Mouse (Mus musculus) left cerebral cortex, adult 11 months (tissue): Measurements from ENCODE around the gene Etl4.
A peak's percentile ranks its signal among the peaks of the same experiment; 100 is the strongest.

Source experiments
- DNase-seq: peaks from one replicate; pipeline ENCODE4 v3.0.0; 2022; ENCODE audit warnings: low spot score

The Etl4 gene

GRCm38 (mm10) chr2:20443671-20444440 lies 534.3 kb downstream of the Etl4 start:
- no peak for DNase-seq

DNA sequence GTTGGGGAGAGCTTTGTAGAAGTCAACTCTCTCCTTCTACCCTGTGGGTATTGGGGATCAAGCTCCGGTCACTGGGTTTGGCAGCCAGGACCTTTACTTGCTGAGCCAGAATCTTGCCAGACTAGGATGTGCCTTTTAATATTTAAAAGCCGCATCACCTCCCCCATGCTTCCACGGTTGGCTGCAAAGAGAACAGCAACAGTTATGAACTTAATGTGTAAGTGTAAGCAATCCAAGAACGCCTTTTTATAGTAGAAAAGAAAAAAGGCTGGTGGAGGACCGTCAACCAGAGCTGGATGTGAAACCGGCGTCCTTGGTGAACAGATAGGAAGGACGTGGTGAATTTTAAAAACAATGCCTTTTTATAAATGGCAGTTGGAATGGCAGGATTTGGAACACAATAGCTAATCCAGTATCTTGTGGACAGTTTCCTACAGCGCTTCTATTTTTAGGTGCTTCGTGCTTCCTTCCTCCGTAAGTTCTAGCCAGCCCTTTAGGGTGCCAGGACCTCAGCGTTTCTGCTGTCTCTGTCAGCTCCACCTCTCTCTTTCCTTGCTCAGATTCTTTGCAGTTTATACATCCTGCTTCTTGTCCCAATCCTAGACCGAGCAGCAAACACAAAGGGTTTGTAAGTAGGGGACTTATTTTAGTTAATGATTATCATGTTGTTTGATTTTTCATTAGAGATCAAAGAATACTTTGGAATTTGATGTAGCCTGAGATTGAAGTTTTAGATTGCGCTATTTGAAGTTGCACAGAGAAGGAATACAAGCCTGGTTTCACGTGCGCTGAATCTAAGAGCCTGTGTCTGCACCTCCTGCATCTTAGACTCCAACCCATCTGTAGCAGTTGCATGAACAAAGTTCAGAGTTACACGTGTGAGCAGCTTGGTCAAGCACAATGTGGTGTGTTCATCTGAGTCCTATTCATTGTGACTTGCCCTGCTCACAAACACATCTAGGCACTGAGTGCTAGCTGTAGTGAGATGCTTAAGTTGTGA lies 535.9 kb downstream of the Etl4 start:
- DNase-seq, result no peak

GRCm38 (mm10) chr2:20446180-20446579 lies 536.6 kb downstream of the Etl4 start:
- DNase-seq, result no peak

- no peak for DNase-seq
Measured at GRCm38 (mm10) chr2:20450945-20451344, 541.4 kb downstream of the Etl4 start.

DNA sequence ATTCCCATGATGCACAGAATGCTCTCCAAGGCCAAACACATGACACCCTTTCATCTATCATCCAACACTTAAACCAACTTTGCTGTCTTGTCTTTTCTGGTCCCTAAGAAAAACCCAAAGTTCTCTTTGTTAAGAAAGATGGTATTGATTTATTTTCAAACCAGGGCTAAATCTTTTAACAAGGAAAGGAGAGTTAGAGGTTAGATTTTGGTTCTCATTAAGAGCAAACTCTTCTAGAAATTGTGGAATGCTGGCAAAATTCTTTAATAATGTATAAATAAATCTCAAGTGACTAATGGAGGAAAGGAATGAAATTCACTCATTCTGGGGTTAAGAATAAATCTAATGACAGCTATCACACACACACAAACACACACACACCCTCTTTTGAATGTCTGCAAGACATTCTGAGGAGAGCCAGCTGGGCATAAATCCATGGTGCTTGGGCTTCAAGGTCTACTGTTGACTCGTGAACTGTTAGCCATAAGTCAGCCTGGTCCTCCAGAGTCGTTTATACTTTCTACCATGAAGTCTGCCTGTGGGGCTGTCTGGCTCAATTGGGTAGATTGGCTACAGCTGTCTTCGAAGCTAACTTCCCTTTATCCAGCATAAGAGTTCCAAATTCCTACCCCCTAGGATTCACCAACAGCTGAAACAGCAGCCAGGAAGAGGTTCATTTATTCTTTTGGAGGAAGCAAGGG lies 544.1 kb downstream of the Etl4 start:
- DNase-seq, result no peak

DNA sequence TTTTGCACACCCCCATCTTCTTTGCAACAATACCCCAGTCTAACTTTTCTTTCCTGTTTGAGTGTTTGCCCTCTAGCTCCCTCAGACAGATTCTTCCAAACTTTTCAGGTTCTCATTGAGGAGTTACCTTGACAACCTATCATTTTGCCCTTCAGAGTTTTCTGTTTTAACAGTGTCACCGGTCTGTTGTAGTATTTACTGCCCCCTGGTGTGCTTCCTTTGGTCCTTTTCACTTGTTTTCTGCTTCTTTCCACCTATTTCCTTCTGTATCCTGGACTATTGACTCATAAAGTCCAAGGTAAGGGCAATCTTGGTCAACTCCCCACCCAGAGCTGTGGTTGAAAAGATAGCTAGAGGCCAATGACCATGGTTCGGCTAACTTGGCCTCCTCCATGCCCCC lies 569.6 kb downstream of the Etl4 start:
- no peak for DNase-seq

DNA sequence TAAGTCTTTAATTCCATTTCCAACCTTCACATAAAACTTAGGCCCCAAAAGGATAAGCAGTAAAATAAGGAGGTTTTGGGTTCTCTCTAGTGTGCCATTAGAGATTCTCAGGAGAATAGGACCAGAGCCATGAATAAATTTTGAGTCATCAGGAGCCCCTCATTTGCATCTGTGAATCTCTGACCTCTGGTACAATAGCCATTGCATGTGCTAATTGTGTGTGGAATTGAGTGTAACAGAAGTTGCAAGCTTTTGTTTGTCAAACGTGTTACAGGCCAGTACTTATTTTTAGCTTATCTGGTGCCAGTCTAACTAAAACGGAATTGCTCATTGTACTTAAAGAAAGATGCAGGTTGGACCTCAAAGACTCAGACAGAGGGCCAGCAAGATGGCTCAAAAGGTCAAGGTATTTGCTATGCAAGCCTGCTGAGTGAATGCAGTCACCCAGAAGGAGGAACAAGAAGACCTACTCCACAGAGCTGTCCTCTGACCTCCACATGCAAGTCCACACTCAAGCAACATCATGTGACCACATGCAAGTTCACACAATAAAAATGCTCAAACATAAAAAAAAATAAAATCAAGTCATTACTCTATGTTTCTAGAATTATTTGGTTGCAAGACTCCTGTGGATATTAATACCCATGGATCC lies 576.7 kb downstream of the Etl4 start:
- no peak for DNase-seq

GRCm38 (mm10) chr2:20489090-20489489 lies 579.5 kb downstream of the Etl4 start:
- DNase-seq, result no peak

DNA sequence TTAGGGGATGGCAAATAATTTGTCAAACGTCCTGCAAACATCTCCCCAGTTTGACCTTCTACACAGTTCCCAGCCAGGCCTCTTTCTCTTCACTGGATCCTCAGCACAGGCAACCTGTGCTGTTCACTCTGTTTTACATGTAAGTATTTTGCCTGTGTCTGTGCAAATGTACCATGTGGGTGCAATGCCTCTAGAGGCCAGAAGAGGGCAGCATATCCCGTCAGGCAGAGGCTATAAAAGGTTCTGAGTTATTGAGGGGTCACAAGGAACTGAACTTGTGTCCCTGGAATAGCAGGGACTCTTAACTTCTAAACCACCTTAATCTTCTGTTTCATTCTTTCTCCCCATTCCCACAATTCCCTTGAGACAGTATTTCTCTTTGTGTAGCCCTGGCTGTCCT lies 582.5 kb downstream of the Etl4 start:
- DNase-seq, result no peak

DNA sequence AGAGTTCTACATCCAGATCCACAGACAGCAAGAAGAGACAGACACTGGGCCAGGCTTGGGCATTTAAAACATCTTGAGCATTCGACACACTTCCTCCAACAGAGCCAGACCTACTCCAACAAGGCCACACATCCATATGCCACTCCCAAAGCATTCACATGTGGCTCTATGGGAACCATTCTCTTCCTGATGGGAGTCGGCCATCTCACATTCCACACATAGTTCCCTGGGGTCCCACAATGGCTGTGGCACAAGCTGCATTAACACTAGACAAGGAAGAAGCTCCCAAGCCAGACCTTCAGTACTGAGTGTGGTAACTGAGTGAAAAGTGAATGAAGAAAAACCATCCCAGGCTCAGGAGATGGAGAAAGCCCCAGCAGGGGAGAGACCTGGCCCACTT lies 584.2 kb downstream of the Etl4 start:
- DNase-seq, result no peak

- peak; percentile 30 for DNase-seq
Measured at GRCm38 (mm10) chr2:20494666-20495065, 585.1 kb downstream of the Etl4 start.

DNA sequence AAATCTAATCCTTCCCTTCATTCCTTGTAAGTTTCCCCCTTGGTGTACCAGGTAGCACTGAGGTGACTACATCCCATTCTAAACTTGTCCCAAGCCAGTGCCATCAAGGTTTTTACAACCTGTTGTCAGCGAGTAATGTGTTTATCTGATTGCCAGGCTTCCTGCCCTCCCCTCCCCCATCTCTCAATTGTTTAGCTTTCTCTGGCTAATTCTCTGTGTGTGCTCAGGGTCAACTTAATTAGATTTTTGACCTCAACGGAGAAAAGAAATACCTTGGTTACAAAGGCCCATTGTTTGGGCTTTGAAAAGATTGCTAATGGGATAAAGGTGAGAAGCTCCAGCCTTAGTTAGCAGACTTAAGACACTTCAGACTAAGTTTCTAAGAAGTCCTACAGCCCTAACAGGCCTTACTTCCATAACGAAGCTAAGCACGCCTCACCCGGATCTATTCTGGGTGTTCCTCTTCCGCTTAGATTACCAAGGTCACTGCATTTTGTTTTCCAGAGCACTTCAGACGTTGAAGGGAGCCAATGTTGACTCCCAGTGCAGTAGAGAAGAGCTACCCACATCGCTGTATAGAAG lies 586.7 kb downstream of the Etl4 start:
- DNase-seq, result no peak

DNA sequence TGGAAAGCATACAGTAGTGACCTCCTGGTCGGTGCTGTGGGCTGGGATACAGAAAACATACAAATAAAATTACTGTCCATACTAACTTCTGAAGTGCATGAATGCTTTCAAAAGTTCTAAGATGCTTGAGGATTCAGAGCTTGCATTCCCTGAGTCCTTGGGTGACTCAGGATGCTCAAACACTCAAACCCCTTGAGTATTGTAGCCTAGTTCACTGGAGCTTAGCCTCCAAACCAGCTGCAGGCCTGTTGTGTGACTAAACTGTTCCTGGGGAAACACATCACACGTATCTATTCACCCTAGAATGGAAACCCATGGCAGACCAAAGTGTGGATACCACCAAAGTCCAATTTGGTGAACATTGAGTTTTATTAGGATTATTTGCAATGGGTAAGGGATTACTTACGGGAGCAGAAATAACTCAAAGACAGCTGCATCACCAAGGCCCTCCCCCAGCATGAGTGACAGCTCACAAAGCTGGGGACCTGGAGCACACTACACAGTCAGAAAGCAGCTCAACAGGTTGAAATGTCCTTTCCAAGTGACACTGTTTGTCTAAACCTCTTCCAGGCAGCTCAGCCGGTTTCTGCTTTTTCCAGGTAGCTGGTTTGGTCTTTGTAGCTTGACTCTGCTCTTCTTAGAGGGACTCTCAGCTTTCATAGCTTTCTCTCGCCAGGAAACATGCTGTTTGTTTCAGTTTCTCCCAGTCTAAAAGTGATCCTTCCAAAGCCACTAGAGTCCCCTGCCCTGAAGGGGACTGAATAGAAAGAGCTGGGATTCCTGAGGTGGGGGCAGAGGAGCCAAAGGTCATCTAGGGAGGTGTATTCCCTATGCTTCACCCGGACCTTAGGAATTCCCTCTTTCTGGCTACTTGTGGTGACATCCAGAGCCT lies 598.5 kb downstream of the Etl4 start:
- no peak for DNase-seq

- DNase-seq, result no peak
Measured at GRCm38 (mm10) chr2:20508724-20509052, 599.1 kb downstream of the Etl4 start.

- no peak for DNase-seq
Measured at GRCm38 (mm10) chr2:20510061-20510460, 600.5 kb downstream of the Etl4 start.

GRCm38 (mm10) chr2:20516270-20516865 lies 606.8 kb downstream of the Etl4 start:
- no peak for DNase-seq

GRCm38 (mm10) chr2:20517853-20518252 lies 608.3 kb downstream of the Etl4 start:
- no peak for DNase-seq

GRCm38 (mm10) chr2:20518506-20518905 lies 608.9 kb downstream of the Etl4 start:
- DNase-seq, result no peak

GRCm38 (mm10) chr2:20519447-20520098 lies 610.0 kb downstream of the Etl4 start:
- no peak for DNase-seq

GRCm38 (mm10) chr2:20520099-20520475 lies 610.5 kb downstream of the Etl4 start:
- DNase-seq, result no peak
